Mouse (Mus musculus): ENCODE measurements around the gene Hecw2.

The Hecw2 gene

GRCm38 (mm10) chr1:54110920-54111605 is 83.9 kb downstream of the Hecw2 start:
- DNase-seq: no peak

GRCm38 (mm10) chr1:54109255-54109654 is 85.7 kb downstream of the Hecw2 start:
- DNase-seq: no peak

GRCm38 (mm10) chr1:54106756-54107155 is 88.2 kb downstream of the Hecw2 start:
- DNase-seq: no peak

GRCm38 (mm10) chr1:54079708-54080107 is 115.3 kb downstream of the Hecw2 start:
- peak; percentile 49 for DNase-seq

GRCm38 (mm10) chr1:54074456-54074855 is 120.5 kb downstream of the Hecw2 start:
- DNase-seq: no peak

- no peak for DNase-seq
Observed at GRCm38 (mm10) chr1:54070121-54070520, 124.8 kb downstream of the Hecw2 start.

- DNase-seq: no peak
Observed at GRCm38 (mm10) chr1:54068248-54068647, 126.7 kb downstream of the Hecw2 start.

- DNase-seq: no peak
Observed at GRCm38 (mm10) chr1:54065434-54065833, 129.5 kb downstream of the Hecw2 start.

GRCm38 (mm10) chr1:54061078-54061477 is 133.9 kb downstream of the Hecw2 start:
- no peak for DNase-seq

- DNase-seq: no peak
Observed at GRCm38 (mm10) chr1:54059731-54060130, 135.2 kb downstream of the Hecw2 start.

- no peak for DNase-seq
Observed at GRCm38 (mm10) chr1:54052771-54053170, 142.2 kb downstream of the Hecw2 start.

- DNase-seq: no peak
Observed at GRCm38 (mm10) chr1:54046923-54047322, 148.0 kb downstream of the Hecw2 start.

GRCm38 (mm10) chr1:54039062-54039461 is 155.9 kb downstream of the Hecw2 start:
- peak; percentile 44 for DNase-seq

- no peak for DNase-seq
Observed at GRCm38 (mm10) chr1:54017686-54018085, 177.3 kb downstream of the Hecw2 start.

GRCm38 (mm10) chr1:54015739-54016138 is 179.2 kb downstream of the Hecw2 start:
- no peak for DNase-seq

- DNase-seq: no peak
Observed at GRCm38 (mm10) chr1:54012414-54012813, 182.6 kb downstream of the Hecw2 start.

- no peak for DNase-seq
Observed at GRCm38 (mm10) chr1:54009418-54010064, 185.4 kb downstream of the Hecw2 start.

- no peak for DNase-seq
Observed at GRCm38 (mm10) chr1:54005860-54006386, 189.0 kb downstream of the Hecw2 start.

- DNase-seq: no peak
Observed at GRCm38 (mm10) chr1:54003288-54003687, 191.7 kb downstream of the Hecw2 start.

- DNase-seq: no peak
Observed at GRCm38 (mm10) chr1:54002077-54002476, 192.9 kb downstream of the Hecw2 start.

GRCm38 (mm10) chr1:53997239-53997638 is 197.7 kb downstream of the Hecw2 start:
- DNase-seq: no peak

GRCm38 (mm10) chr1:53986185-53986892 is 208.6 kb downstream of the Hecw2 start:
- DNase-seq: no peak

GRCm38 (mm10) chr1:53978514-53978831 is 216.5 kb downstream of the Hecw2 start:
- no peak for DNase-seq
